Mouse (Mus musculus): ENCODE data around the gene Akap2. TPM values are rescaled to one million over a fixed set of nuclear protein-coding genes. Genes with fewer than 3 reads are reported as not detected.

Gene Akap2
- total and polyA plus RNA-seq, 3 experiments: 1.7 to 7.2 TPM; not detected in 1

DNA sequence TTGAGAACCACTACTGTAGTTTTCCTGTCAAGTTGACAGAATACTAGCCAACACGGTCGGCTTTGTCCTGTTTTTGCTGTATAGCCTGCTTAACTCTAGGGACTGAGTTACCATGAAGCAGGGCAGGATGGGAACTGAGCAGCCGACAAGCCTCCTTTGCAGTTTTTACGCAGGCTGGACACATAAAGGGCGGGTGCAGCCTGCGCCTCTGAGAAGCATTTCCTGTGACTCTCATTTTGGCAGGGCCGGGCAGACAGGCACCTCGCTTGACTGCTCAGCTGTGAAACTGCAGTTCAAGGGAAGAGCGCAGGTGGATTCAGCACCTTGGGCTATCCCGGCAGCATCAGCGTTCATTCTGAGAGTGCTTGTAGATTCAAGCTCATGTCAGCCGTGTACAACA is 35.9 kb upstream of the Akap2 start:
- H3K27me3 ChIP-seq (ENCODE audit: control insufficient read depth in 1 of 2, insufficient read depth in 2 of 2, low read length in 2 of 2): peaks cover 0 to 5% of the 10 kb centered on the region in 2 experiments; a peak in 1 of 4 replicates
- H3K9ac ChIP-seq (ENCODE audit: control insufficient read depth, low read depth, low read length, poor library complexity, severe bottlenecking): no peak overlapping the region
- no peaks in the 10 kb centered on the region for H3K4me1 ChIP-seq (ENCODE audit: control insufficient read depth in 1 of 2, insufficient read depth in 2 of 2, low read length in 2 of 2)
- H3K79me2 ChIP-seq (ENCODE audit: control insufficient read depth, insufficient read depth, low read length, poor library complexity): no peaks in the 10 kb centered on the region
- no peak overlapping the region for H3K4me3 ChIP-seq (ENCODE audit: control insufficient read depth in 1 of 2, insufficient read depth in 1 of 2, low read depth in 2 of 2, low read length in 2 of 2)
- H3K9me3 ChIP-seq (replicated peaks; ENCODE audit: insufficient read depth, low read length): no peaks in the 10 kb centered on the region
- no peak overlapping the region for H3K27ac ChIP-seq (ENCODE audit: control insufficient read depth, low read depth, low read length)
- H3K36me3 ChIP-seq (ENCODE audit: control insufficient read depth in 1 of 2, insufficient read depth in 2 of 2, low read length in 2 of 2): no peaks in the 10 kb centered on the region
- TF ChIP-seq HCFC1 (IDR thresholded peaks at IDR 0.05; ENCODE audit: low read depth, low read length) (no peak), USF2 (IDR thresholded peaks at IDR 0.05; ENCODE audit: borderline replicate concordance in 1 of 2, insufficient read depth in 1 of 2, low read depth in 1 of 2, low read length in 2 of 2) (no peak), KAT2A (conservative IDR thresholded peaks at IDR 0.05; ENCODE audit: low read depth, low read length) (no peak), JUND (IDR thresholded peaks at IDR 0.05; ENCODE audit: low read depth, low read length) (no peak), SMC3 (IDR thresholded peaks at IDR 0.05; ENCODE audit: low read depth, low read length) (no peak), ZC3H11A (IDR thresholded peaks at IDR 0.05; ENCODE audit: low read depth, low read length) (no peak), MAFK (IDR thresholded peaks at IDR 0.05; ENCODE audit: borderline replicate concordance, low read depth, low read length) (no peak), CHD1 (IDR thresholded peaks at IDR 0.05; ENCODE audit: low read depth, low read length) (no peak), ZMIZ1 (IDR thresholded peaks at IDR 0.05; ENCODE audit: low read depth, low read length) (no peak), MXI1 (IDR thresholded peaks at IDR 0.05; ENCODE audit: low read depth, low read length) (no peak), CHD2 (IDR thresholded peaks at IDR 0.05; ENCODE audit: low read length) (no peak), RCOR1 (IDR thresholded peaks at IDR 0.05; ENCODE audit: low read depth, low read length) (no peak), MAZ (IDR thresholded peaks at IDR 0.05; ENCODE audit: low read depth, low read length) (no peak), CTCF (IDR thresholded peaks at IDR 0.05 in 2 of 3, conservative IDR thresholded peaks at IDR 0.05 in 1 of 3; ENCODE audit: control insufficient read depth in 1 of 3, insufficient read depth in 1 of 3, low read depth in 2 of 3, low read length in 3 of 3, poor library complexity in 1 of 3, severe bottlenecking in 1 of 3) (no peak)
- no peak for DNase-seq (ENCODE audit: low read depth, low spot score)

DNA sequence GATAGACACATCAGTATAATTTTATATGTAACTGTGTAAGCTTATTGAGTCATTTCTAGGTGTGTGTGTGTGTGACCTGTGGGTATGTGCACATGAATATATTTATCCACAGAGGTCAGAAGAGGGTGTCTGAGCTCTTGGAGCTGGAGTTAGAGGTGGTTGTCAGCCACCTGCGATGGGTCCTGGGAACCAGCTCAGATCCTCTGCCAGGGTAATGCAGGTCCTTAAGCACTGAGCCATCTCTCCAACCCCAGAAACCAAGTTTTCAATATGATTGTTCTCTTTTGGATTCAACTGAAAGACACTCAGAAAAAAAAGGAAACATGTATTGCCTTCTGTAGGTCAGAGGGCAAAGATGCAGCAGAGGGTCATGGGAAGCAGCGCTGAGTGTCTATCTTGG is 35.1 kb upstream of the Akap2 start:
- TF ChIP-seq MYB (IDR thresholded peaks at IDR 0.05; ENCODE audit: low read depth, low read length): no peak
- TF ChIP-seq JUND (IDR thresholded peaks at IDR 0.05; ENCODE audit: low read depth, low read length): no peak
- TF ChIP-seq RCOR1 (IDR thresholded peaks at IDR 0.05; ENCODE audit: low read depth, low read length): no peak
- no peak for TF ChIP-seq MAZ (IDR thresholded peaks at IDR 0.05; ENCODE audit: low read depth, low read length)
- no peak for TF ChIP-seq SMC3 (IDR thresholded peaks at IDR 0.05; ENCODE audit: low read depth, low read length)
- TF ChIP-seq POLR2AphosphoS5 (IDR thresholded peaks at IDR 0.05; ENCODE audit: borderline replicate concordance, low read depth, low read length): no peak
- TF ChIP-seq E2F4 (IDR thresholded peaks at IDR 0.05; ENCODE audit: borderline replicate concordance, low read depth, low read length): no peak
- no peak for TF ChIP-seq UBTF (IDR thresholded peaks at IDR 0.05; ENCODE audit: borderline replicate concordance, insufficient read depth, low read depth, low read length)
- no peak for TF ChIP-seq CHD1 (IDR thresholded peaks at IDR 0.05; ENCODE audit: low read depth, low read length)
- no peak for TF ChIP-seq ZMIZ1 (IDR thresholded peaks at IDR 0.05; ENCODE audit: low read depth, low read length)
- no peak for TF ChIP-seq MEF2A (IDR thresholded peaks at IDR 0.05; ENCODE audit: extremely low read depth, insufficient replicate concordance, low read depth, low read length, poor library complexity, severe bottlenecking)
- TF ChIP-seq ELF1 (IDR thresholded peaks at IDR 0.05; ENCODE audit: low read depth, low read length): no peak
- Histone ChIP-seq H3K4me1 (ENCODE audit: control insufficient read depth in 1 of 2, insufficient read depth in 2 of 2, low read length in 2 of 2) (no peaks in the 10 kb centered on the region), H3K9me3 (replicated peaks; ENCODE audit: insufficient read depth, low read length) (no peaks in the 10 kb centered on the region)

More for the DNA sequence above, 35.1 kb upstream of the Akap2 start:
- Histone ChIP-seq H3K9ac (ENCODE audit: control insufficient read depth, low read depth, low read length, poor library complexity, severe bottlenecking) (no peak overlapping the region), H3K36me3 (ENCODE audit: control insufficient read depth in 1 of 2, insufficient read depth in 2 of 2, low read length in 2 of 2) (no peaks in the 10 kb centered on the region), H3K4me3 (ENCODE audit: control insufficient read depth in 1 of 2, insufficient read depth in 1 of 2, low read depth in 2 of 2, low read length in 2 of 2) (no peak overlapping the region), H3K27me3 (ENCODE audit: control insufficient read depth in 1 of 2, insufficient read depth in 2 of 2, low read length in 2 of 2) (peaks cover 0 to 5% of the 10 kb centered on the region in 2 experiments; a peak in 1 of 4 replicates), H3K79me2 (ENCODE audit: control insufficient read depth, insufficient read depth, low read length, poor library complexity) (no peaks in the 10 kb centered on the region), H3K27ac (ENCODE audit: control insufficient read depth, low read depth, low read length) (no peak overlapping the region)
- no peak for DNase-seq (ENCODE audit: low read depth, low spot score)
